ENCODE assay signal across 23 mouse cellular contexts in genomic region chr1:66874740-66875139, GRCm38 (mm10). TPM values are rescaled to one million over a fixed set of nuclear protein-coding genes. Genes with fewer than 3 reads are reported as not detected.
A peak's percentile ranks its signal among the peaks of the same experiment; 100 is the strongest.
DNase-seq lines count a peak whose midpoint lies in the region; ATAC-seq lines count a peak whose summit lies in the region.
"Had no signal": no experiment of that assay in that cellular context is flagged by ENCODE, and none has a peak within 500 bp of the region (broad histone marks: within the 10 kb centered on the region; RNA-seq: fewer than 3 reads in every experiment).

No protein-coding gene starts in this region.

- no peak overlapping the region for H3K27ac ChIP-seq in embryonic facial prominence, embryonic 10.5 days (replicated peaks)
- H3K27ac ChIP-seq: embryonic facial prominence, embryonic 13.5 days; embryonic facial prominence, embryonic 15.5 days; forebrain, embryonic 10.5 days; forebrain, embryonic 12.5 days had no signal

- peak; percentile 25 for DNase-seq in CD4-positive helper T cell, adult 2 months (ENCODE audit: low read depth, low spot score)
- no peak for DNase-seq in embryonic facial prominence, embryonic 10.5 days (ENCODE audit: low spot score)
- DNase-seq in adrenal gland, adult (ENCODE audit: inconsistent age in 2 of 2, low spot score in 1 of 2): no peak
- DNase-seq in spleen, postnatal 4 days (ENCODE audit: low spot score in 2 of 2): no peak
- DNase-seq: adrenal gland, adult 8-10 months; adrenal gland, postnatal 14 days; adrenal gland, postnatal 36 days; B cell, adult 2 months; cerebellum, adult 11-12 months; cerebellum, adult 2 months; cerebellum, adult 9-10 months; cerebellum, postnatal 10 days; cerebellum, postnatal 25 days had no signal

- H3K36me3 ChIP-seq in embryonic facial prominence, embryonic 10.5 days (replicated peaks): no peaks in the 10 kb centered on the region
- H3K36me3 ChIP-seq: embryonic facial prominence, embryonic 13.5 days; embryonic facial prominence, embryonic 15.5 days; forebrain, embryonic 10.5 days; forebrain, embryonic 12.5 days had no signal

- no peak overlapping the region for H3K4me3 ChIP-seq in embryonic facial prominence, embryonic 10.5 days
- H3K4me3 ChIP-seq: embryonic facial prominence, embryonic 13.5 days; embryonic facial prominence, embryonic 15.5 days; erythroblast, embryonic 14.5 days; forebrain, embryonic 10.5 days; forebrain, embryonic 12.5 days had no signal

- no peaks in the 10 kb centered on the region for H3K27me3 ChIP-seq in embryonic facial prominence, embryonic 10.5 days (replicated peaks; ENCODE audit: low read depth, poor library complexity, severe bottlenecking)
- H3K27me3 ChIP-seq: embryonic facial prominence, embryonic 13.5 days; embryonic facial prominence, embryonic 15.5 days; forebrain, embryonic 12.5 days had no signal

- H3K9me3 ChIP-seq in embryonic facial prominence, embryonic 10.5 days: 0 out of 2 replicates have a peak, but pooled peaks cover 2% of the 10 kb centered on the region
- H3K9me3 ChIP-seq: embryonic facial prominence, embryonic 15.5 days had no signal

- WGBS in embryonic facial prominence, embryonic 10.5 days: 93% methylated on average over 6 of the region's 6 CpGs

- peak; percentile 73 for ATAC-seq in CD4-positive, CD25-positive, alpha-beta regulatory T cell, adult 4 months
- ATAC-seq in inflammation-experienced regulatory T-cells, adult 6 months: peak; percentile 56
- ATAC-seq: forebrain, embryonic 14.5 days; forebrain, embryonic 16.5 days; Patski had no signal

- no peaks in the 10 kb centered on the region for H3K4me1 ChIP-seq in embryonic facial prominence, embryonic 10.5 days
- H3K4me1 ChIP-seq: forebrain, embryonic 10.5 days; forebrain, embryonic 12.5 days had no signal

RNA-seq across cellular contexts. Expression of gene Acadl, which starts 11.7 kb away (rescaled TPM):
- polyA plus RNA-seq in CD4-positive, CD25-positive, alpha-beta regulatory T cell, adult 4 months (2017; shearing (Covaris generic)): 10 to 100 TPM; 36.1 to 43.2 TPM
- 10 to 100 TPM; 37.6 to 77.4 (median 38.4) TPM for polyA plus RNA-seq in inflammation-experienced regulatory T-cells, adult 6 months (2017; shearing (Covaris generic))
- polyA plus RNA-seq in embryonic facial prominence, embryonic 10.5 days (2016; fragmentation: Nextera tagmentation; extraction: Ambion mirVana): 35.7 and 40.4 TPM in 2 replicates

RNA-seq across cellular contexts. Expression of gene Kansl1l, which starts 57.4 kb away (rescaled TPM):
- polyA plus RNA-seq in CD4-positive, CD25-positive, alpha-beta regulatory T cell, adult 4 months (2017; shearing (Covaris generic)): 10 to 100 TPM in 1 of 2 experiments, 1 to 10 TPM in 1; 9.6 to 13.5 TPM
- polyA plus RNA-seq in inflammation-experienced regulatory T-cells, adult 6 months (2017; shearing (Covaris generic)): 10 to 100 TPM in 2 of 3 experiments, 1 to 10 TPM in 1; 7.1 to 12.4 (median 11.1) TPM
- polyA plus RNA-seq in embryonic facial prominence, embryonic 10.5 days (2016; fragmentation: Nextera tagmentation; extraction: Ambion mirVana): 9.3 and 10.6 TPM in 2 replicates
